In the genomic region with DNA sequence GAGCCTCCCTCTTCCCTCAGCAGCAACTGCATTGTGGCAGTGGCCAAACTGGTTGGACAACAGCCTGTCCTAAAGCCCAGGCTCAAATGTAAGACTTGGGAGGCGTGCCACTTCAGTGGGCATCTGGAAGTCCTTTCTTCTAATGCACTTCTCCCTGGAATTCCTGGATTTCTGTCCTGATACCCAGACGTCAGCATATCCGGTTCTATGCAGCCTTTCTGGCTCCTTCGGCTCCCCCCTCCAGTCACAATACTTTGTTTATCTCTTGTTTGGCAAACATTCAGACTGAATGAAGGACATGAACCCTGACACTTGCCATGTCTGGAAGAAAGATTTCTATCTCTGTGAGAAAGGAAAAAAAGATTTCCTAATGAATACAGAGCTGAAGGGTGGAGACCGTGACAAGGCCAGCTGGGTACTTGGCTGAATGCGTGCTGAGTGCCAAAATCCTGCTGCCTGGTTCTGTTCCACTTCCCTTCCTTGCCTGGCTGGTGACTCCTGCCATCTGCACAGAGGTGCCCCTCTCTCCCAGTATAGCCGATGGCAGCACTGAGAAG, we compare ENCODE assay signal across 8 mouse cellular contexts.
A peak's percentile ranks its signal among the peaks of the same experiment; 100 is the strongest.
DNase-seq lines count a peak whose midpoint lies in the region; ATAC-seq lines count a peak whose summit lies in the region.

No protein-coding gene starts in this region.

- no peak overlapping the region for H3K4me3 ChIP-seq in lung, embryonic 16.5 days (ENCODE audit: low read length)

- H3K27ac ChIP-seq in lung, embryonic 16.5 days (ENCODE audit: low read length) = peak overlapping the region; percentile 68

- no peak overlapping the region for H3K9ac ChIP-seq in lung, embryonic 16.5 days (ENCODE audit: low read length)

- no peaks in the 10 kb centered on the region for H3K27me3 ChIP-seq in lung, embryonic 16.5 days (ENCODE audit: control insufficient read depth, insufficient read depth, low read depth, low read length)

- 4% methylated on average over 7 of the region's 7 CpGs for WGBS in lung, embryonic 16.5 days

- H3K36me3 ChIP-seq in lung, embryonic 16.5 days (ENCODE audit: control insufficient read depth, insufficient read depth, low read length) = no peaks in the 10 kb centered on the region

- peaks cover 48% of the 10 kb centered on the region for H3K4me1 ChIP-seq in lung, embryonic 16.5 days (replicated peaks; ENCODE audit: control insufficient read depth, insufficient read depth, low read length)

- no peaks in the 10 kb centered on the region for H3K9me3 ChIP-seq in lung, embryonic 16.5 days (ENCODE audit: control insufficient read depth, low read length)

- H3K4me2 ChIP-seq in lung, embryonic 16.5 days (ENCODE audit: low read depth, low read length) = peak overlapping the region; percentile 4; the same call in 1 of the 2 replicates

- DNase-seq in adrenal gland, adult (ENCODE audit: inconsistent age in 2 of 2, low spot score in 1 of 2) = peak; percentile 41 to 84
- no peak for DNase-seq in adrenal gland, postnatal 25 days
- peak; percentile 25 for DNase-seq in urinary bladder, adult 2 months (ENCODE audit: low spot score)
- no peak for DNase-seq in urinary bladder, postnatal 25 days (ENCODE audit: low spot score)
- peak; percentile 27 for DNase-seq in heart, postnatal 4 days
- DNase-seq in spleen, adult 18-20 months = no peak
- no peak for DNase-seq in embryo, embryonic 10.5 days (ENCODE audit: low spot score)

- ATAC-seq in lung, embryonic 16.5 days (ENCODE audit: low read depth) = peak; percentile 56

Comparison
In these comparisons a context has a peak if more than half of its experiments do, and no peak if none do; other contexts are left out.
1. DNase-seq: peak in adrenal gland, adult (2 of 2), urinary bladder, adult 2 months (single experiment) and heart, postnatal 4 days (single experiment); none in adrenal gland, postnatal 25 days (single experiment), urinary bladder, postnatal 25 days (single experiment), spleen, adult 18-20 months (0 of 2) and embryo, embryonic 10.5 days (single experiment).